Mouse (Mus musculus): ENCODE data around the gene Map3k11.

- no peak for TF ChIP-seq CTCF (IDR thresholded peaks at IDR 0.05 in 2 of 3, conservative IDR thresholded peaks at IDR 0.05 in 1 of 3; ENCODE audit: control insufficient read depth in 1 of 3, insufficient read depth in 1 of 3, low read depth in 2 of 3, low read length in 3 of 3, poor library complexity in 1 of 3, severe bottlenecking in 1 of 3)
- no peak for TF ChIP-seq POLR2A (IDR thresholded peaks at IDR 0.05; ENCODE audit: control insufficient read depth in 1 of 2, insufficient read depth in 1 of 2, low read depth in 1 of 2, low read length in 2 of 2, poor library complexity in 1 of 2)
- TF ChIP-seq POLR2AphosphoS2 (IDR thresholded peaks at IDR 0.05; ENCODE audit: low read length): no peak
- no peak for TF ChIP-seq USF2 (IDR thresholded peaks at IDR 0.05; ENCODE audit: borderline replicate concordance in 1 of 2, insufficient read depth in 1 of 2, low read depth in 1 of 2, low read length in 2 of 2)
- TF ChIP-seq EP300 (IDR thresholded peaks at IDR 0.05; ENCODE audit: low read depth in 1 of 2, low read length in 2 of 2): no peak
- TF ChIP-seq USF1 (IDR thresholded peaks at IDR 0.05; ENCODE audit: low read depth, low read length): no peak
- no peak for TF ChIP-seq GATA1 (IDR thresholded peaks at IDR 0.05; ENCODE audit: low read depth, low read length)
- TF ChIP-seq MAX (IDR thresholded peaks at IDR 0.05; ENCODE audit: low read length): no peak
- no peak for TF ChIP-seq RCOR1 (IDR thresholded peaks at IDR 0.05; ENCODE audit: low read depth, low read length)
- TF ChIP-seq MAZ (IDR thresholded peaks at IDR 0.05; ENCODE audit: low read depth, low read length): no peak
- TF ChIP-seq NELFE (IDR thresholded peaks at IDR 0.05; ENCODE audit: low read depth, low read length): no peak
- no peak for TF ChIP-seq ZNF384 (IDR thresholded peaks at IDR 0.05; ENCODE audit: low read depth, low read length)
Measured at GRCm38 (mm10) chr19:5721233-5721632, 32.7 kb downstream of the Map3k11 start.
